Mouse (Mus musculus) midbrain, embryonic 16.5 days (tissue): ENCODE data around the gene Olfr824. TPM values are rescaled to one million over a fixed set of nuclear protein-coding genes. Genes with fewer than 3 reads are reported as not detected.

ENCODE experiments used
- ATAC-seq: fragments of 200-750 bp; cut with Nextera tagmentation; 2 replicates; pipeline ENCODE4 v1.8.0; 2017; ENCODE audit warnings: moderate TSS enrichment
- H3K27ac ChIP-seq: fragments of 300-500 bp; sonication (generic); 2 replicates; pipeline ENCODE4 v1.5.1; 2014; ENCODE audit warnings: mild to moderate bottlenecking, low read length, mixed read lengths
- H3K27me3 ChIP-seq: fragments of 300-500 bp; sonication (generic); 2 replicates; pipeline ENCODE4 v1.6.1; 2014; ENCODE audit warnings: low read depth, low read length, mixed read lengths; ENCODE audit not compliant: control insufficient read depth, insufficient read depth
- H3K36me3 ChIP-seq: fragments of 300-500 bp; sonication (generic); 2 replicates; pipeline ENCODE4 v1.6.1; 2014; ENCODE audit warnings: mild to moderate bottlenecking, low read length, moderate library complexity, mixed read lengths; ENCODE audit not compliant: control insufficient read depth, insufficient read depth
- H3K4me1 ChIP-seq: fragments of 300-500 bp; sonication (generic); 2 replicates; pipeline ENCODE4 v1.6.1; 2014; ENCODE audit warnings: mild to moderate bottlenecking, low read length, mixed read lengths; ENCODE audit not compliant: control insufficient read depth, insufficient read depth
- H3K4me2 ChIP-seq: fragments of 300-500 bp; sonication (generic); 2 replicates; pipeline ENCODE4 v1.6.1; 2014; ENCODE audit warnings: mild to moderate bottlenecking, low read length, mixed read lengths
- H3K4me3 ChIP-seq: fragments of 300-500 bp; sonication (generic); 2 replicates; pipeline ENCODE4 v1.5.1; 2014; ENCODE audit warnings: low read depth, mild to moderate bottlenecking, low read length, moderate library complexity, mixed read lengths
- H3K9ac ChIP-seq: fragments of 300-500 bp; sonication (generic); 2 replicates; pipeline ENCODE4 v1.6.1; 2014; ENCODE audit warnings: low read depth, low read length, mixed read lengths
- H3K9me3 ChIP-seq: fragments of 300-500 bp; sonication (generic); replicated peaks from 2 replicates; pipeline ENCODE4 v1.6.1; 2014; ENCODE audit warnings: mild to moderate bottlenecking, low read length, mixed read lengths; ENCODE audit not compliant: control insufficient read depth, poor library complexity, severe bottlenecking
- WGBS: fragments of 180-500 bp; shearing (Covaris S2); extraction: QIAGEN DNeasy Blood & Tissue Kit; methylation state at CpG from one replicate; pipeline ENCODE4 v1.1.7; 2014; 5-methylcytosine and 5-hydroxymethylcytosine counted together
- polyA plus RNA-seq: library from polyadenylated mRNA; unstranded; fragments of >200 nt; fragmentation: Nextera tagmentation; extraction: Ambion mirVana; gene quantifications from 2 replicates; pipeline ENCODE4 v1.2.1, GENCODE M21; 2015

The Olfr824 gene
- polyA plus RNA-seq, 1 experiment from 2014 or later: not detected

DNA sequence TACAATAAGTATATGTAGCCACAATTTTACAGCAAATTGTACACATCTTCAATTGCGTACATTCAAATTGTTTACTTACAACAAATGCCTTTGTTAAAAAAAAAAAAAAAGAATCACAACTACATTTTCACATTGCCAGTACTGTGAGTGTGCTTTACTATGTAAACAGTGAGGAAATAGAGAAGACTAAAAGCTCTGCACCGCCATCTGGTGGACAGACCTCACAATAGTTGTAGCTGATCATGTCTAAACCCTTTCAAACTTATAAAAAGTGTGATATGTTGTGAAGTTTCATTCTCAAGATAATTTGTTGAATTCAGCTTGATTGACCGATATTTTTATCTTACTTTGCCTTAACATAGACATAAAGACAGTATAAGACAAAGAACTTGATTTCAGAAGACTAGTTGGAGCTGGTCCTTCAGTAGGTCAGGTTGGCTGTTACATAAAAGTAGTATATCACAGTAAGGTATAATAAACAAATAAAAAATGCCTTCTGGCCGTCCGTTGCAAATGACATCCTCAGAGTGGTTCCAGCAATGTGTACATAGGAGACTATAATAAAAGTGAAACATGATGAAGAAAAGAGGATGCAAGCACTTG lies 36.9 kb downstream of the Olfr824 start:
- Histone ChIP-seq H3K9ac (no peak overlapping the region), H3K4me2 (no peak overlapping the region), H3K36me3 (no peaks in the 10 kb centered on the region), H3K4me1 (no peaks in the 10 kb centered on the region), H3K9me3 (no peaks in the 10 kb centered on the region), H3K4me3 (no peak overlapping the region), H3K27ac (no peak overlapping the region), H3K27me3 (no peaks in the 10 kb centered on the region)
- peak; percentile 81; the same call in 1 of the 2 replicates for ATAC-seq
- 27% methylated on average over 5 of the region's 5 CpGs for WGBS

Other genes starting within 250 kb of the Olfr824 start
- not detected in 2 replicates for gene Olfr815, start 224.1 kb downstream of the Olfr824 start, polyA plus RNA-seq
- not detected in 2 replicates for gene Olfr816, start 214.4 kb downstream of the Olfr824 start, polyA plus RNA-seq
- not detected in 2 replicates for gene Olfr818, start 180.9 kb downstream of the Olfr824 start, polyA plus RNA-seq
- gene Olfr819, start 162.7 kb downstream of the Olfr824 start, polyA plus RNA-seq: not detected in 2 replicates
- gene Olfr247, start 153.9 kb downstream of the Olfr824 start, polyA plus RNA-seq: not detected in 2 replicates
- not detected in 2 replicates for gene Gm10310, start 144.9 kb downstream of the Olfr824 start, polyA plus RNA-seq
- not detected in 2 replicates for gene Olfr820, start 117.4 kb downstream of the Olfr824 start, polyA plus RNA-seq
- not detected in 2 replicates for gene Olfr821, start 99.7 kb downstream of the Olfr824 start, polyA plus RNA-seq
- gene Olfr822, start 58.8 kb downstream of the Olfr824 start, polyA plus RNA-seq: not detected in 2 replicates
- gene Olfr823, start 14.6 kb downstream of the Olfr824 start, polyA plus RNA-seq: not detected in 2 replicates
- not detected in 2 replicates for gene Olfr825, start 36.8 kb upstream of the Olfr824 start, polyA plus RNA-seq
- not detected in 2 replicates for gene Olfr826, start 54.2 kb upstream of the Olfr824 start, polyA plus RNA-seq
- not detected in 2 replicates for gene Olfr827, start 84.4 kb upstream of the Olfr824 start, polyA plus RNA-seq
- 1.9 and 2.8 TPM in 2 replicates for gene Neurod4, start 150.2 kb upstream of the Olfr824 start, polyA plus RNA-seq
- gene Tespa1, start 192.9 kb upstream of the Olfr824 start, polyA plus RNA-seq: not detected in 2 replicates